Mouse (Mus musculus) layer of hippocampus, adult 8-10 months (tissue): ENCODE measurements around the gene Hist1h2bh. TPM values are rescaled to one million over a fixed set of nuclear protein-coding genes. Genes with fewer than 3 reads are reported as not detected.
A peak's percentile ranks its signal among the peaks of the same experiment; 100 is the strongest.
"Not testable (repeated sequence)": the region's sequence is repeated elsewhere in the genome, so short reads cannot be mapped to it uniquely, and the experiment has no call there.

ENCODE experiments used
- DNase-seq, 2 experiments: peaks; one replicate each; pipeline ENCODE4 v3.0.0; 2022; ENCODE audit warnings: low spot score in 2 of 2
- total RNA-seq, 4 experiments: library from RNA; stranded (reverse); gene quantifications; 2 replicates each; pipeline ENCODE4 v1.2.4; 2022

The Hist1h2bh gene
- total RNA-seq, 4 experiments from 2014 or later = 0.34 to 0.73 (median 0.61) TPM

DNA sequence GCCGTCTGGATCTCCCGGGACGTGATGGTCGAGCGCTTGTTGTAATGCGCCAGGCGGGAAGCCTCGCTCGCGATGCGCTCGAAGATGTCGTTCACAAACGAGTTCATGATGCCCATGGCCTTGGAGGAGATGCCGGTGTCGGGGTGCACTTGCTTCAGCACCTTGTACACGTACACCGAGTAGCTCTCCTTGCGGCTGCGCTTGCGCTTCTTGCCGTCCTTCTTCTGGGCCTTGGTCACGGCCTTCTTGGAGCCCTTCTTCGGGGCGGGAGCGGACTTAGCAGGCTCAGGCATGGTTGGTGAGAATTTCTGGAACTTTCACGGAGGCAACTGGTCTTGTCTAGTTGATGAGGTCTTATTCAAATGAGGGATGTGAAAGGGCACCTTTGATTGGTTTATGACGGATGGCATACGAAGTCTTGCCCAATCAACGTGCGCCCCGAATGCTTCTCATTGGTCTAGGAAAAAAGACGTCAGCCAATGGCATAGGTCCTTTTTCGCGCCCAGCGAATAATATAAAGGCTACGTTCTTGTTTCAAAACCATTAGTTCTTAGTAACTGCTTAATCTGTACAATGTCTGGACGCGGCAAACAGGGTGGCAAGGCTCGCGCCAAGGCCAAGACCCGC, 30.8 kb upstream of the Hist1h2bh start, which contains the start of the genes Hist1h2bf and Hist1h2ad:
Gene Hist1h2bf (minus strand): TSS at position 299 of the 627 bp plus-strand sequence.
Gene Hist1h2ad (plus strand): TSS at position 484 of the 627 bp plus-strand sequence.
- DNase-seq = peak; percentile 93 to 97

DNA sequence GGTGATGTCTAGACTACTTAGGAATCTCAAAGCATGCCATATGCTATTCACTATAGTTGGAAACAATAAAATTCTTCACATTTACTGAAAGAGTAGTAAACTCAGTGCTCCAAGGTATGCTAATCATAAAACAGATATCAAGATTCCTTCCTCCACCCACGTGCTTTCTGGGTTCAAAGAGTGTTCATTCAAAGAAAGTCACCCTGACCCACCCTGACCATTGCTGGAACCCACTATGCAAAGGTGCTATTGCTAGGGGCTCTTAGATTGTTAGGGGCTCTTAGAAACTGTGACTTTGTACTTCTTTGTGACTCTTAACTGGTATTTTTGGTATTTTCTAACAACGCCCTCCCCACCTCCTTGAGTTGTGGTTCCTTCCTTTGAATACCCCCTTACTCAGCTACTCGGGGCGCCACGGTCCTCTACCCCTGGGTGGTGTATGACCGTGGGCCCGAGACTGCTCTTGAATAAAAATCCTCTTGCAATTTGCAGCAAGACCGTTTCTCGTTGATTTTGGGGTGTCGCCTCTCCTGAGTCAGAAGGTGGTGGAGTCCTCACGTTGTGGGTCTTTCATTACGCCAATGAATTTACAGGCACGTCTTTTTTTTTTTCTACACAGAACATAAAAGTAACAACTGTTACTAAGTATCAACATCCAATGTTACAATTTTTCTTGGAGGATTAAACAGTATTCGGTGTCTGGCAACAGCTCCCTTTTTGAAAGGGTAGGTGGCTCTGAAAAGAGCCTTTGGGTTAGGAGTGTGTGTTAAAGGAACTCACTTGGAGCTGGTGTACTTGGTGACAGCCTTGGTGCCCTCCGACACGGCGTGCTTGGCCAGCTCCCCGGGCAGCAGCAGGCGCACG, 30.1 kb upstream of the Hist1h2bh start:
- not testable (repeated sequence) for DNase-seq

DNA sequence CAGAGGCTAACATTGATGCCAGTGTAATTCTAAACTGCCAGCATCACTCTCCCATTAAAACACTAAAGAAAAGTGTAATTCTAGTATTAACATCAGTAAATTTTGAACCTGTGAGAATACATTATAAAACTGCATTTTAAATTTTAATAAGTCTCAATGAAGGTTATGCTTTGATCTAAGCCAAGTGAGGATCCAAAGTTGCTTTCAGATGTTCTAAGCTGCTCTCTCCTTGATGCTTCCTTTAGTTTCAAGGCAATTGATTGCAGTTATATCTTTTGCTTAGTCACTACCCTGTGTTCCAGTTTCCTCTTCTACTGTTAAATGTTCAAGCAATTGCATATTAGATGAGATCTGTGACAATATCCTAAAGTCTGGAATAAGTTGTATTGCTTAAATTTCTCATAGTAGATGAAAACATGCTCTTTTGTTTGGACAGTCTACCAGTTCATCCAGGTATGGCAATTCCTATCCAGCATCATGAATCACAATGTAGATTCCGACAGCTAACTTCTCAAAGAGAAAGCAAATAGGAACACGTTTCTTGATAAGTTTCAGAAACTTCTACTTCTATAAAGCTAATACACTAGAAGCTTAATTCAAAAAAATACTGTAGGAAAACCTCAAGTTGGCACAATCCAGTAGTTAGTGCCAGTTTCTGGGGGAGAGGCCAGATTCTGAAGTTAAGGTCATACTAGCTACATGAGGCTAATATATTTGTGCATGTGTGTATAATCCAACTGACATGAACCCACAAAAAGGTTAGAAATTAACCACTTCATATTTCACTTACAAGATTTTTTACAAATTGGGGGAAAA, 29.2 kb upstream of the Hist1h2bh start:
- no peak for DNase-seq

DNA sequence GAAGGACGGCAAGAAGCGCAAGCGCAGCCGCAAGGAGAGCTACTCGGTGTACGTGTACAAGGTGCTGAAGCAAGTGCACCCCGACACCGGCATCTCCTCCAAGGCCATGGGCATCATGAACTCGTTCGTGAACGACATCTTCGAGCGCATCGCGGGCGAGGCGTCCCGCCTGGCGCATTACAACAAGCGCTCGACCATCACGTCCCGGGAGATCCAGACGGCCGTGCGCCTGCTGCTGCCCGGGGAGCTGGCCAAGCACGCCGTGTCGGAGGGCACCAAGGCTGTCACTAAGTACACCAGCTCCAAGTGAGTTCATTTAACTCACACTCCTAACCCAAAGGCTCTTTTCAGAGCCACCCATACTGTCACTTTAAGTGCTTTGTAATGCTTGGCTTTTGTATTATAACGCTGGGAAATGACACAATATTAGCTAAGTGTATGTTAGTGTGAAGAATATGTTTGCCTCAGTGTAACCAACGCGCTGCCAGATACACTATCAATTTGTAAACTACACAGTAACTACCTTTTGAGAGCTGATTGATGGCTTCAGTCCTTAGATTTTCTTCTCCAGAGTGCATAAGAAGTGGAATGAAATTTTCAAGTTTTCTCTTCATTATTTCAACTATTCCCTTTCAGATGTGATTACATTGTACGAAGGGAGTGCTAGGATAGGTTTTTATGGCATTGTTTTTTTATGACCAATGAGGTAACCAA, 28.5 kb upstream of the Hist1h2bh start:
- DNase-seq = not testable (repeated sequence)

DNA sequence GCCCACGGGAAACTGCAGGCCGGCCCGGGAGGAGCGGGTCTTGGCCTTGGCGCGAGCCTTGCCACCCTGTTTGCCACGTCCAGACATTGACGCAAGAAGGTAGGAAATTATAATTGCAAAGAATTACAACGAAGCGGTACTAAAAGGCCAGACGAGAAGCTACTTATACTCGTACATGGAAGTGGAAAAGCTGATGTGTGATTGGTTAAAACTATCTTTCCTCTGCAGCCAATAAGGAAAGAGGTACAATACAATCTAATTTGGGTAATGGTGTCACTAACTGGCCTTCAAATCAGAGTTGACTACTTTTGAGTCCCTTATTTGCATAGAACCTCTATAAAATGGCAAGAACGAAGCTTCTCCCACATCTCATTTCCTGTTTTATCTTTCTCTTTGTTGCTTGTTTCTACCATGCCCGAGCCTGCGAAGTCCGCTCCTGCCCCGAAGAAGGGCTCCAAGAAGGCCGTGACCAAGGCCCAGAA, 27.9 kb upstream of the Hist1h2bh start, which contains the start of the genes Hist1h2ae and Hist1h2bg:
Gene Hist1h2ae (minus strand): TSS at position 199 of the 482 bp plus-strand sequence.
Gene Hist1h2bg (plus strand): TSS at position 375 of the 482 bp plus-strand sequence.
- DNase-seq = peak; percentile 71 to 79

DNA sequence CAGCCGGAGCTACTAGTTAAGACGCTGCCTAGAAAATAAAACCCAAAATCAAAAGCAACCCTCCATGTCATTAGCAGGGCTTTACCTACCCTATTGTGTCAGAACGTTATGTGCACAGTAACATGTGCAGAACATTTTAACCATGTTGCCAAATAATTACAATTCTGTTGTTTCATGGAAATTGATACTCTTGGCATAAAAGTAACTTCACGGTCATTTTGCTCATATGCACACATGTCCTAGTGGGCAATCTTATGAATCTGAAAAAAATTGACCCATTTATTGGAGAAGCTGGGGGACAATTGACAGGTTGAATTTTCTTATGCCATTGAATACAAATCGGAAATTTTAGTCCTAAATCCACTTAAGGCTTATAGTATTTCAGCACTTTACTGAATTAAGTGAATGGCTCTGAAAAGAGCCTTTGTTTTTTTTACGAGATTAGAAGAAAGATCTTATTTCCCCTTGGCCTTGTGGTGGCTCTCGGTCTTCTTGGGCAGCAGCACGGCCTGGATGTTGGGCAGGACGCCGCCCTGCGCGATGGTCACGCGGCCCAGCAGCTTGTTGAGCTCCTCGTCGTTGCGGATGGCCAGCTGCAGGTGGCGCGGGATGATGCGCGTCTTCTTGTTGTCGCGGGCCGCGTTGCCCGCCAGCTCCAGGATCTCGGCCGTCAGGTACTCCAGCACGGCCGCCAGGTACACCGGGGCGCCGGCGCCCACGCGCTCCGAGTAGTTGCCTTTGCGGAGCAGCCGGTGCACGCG, 27.2 kb upstream of the Hist1h2bh start:
- not testable (repeated sequence) for DNase-seq

DNA sequence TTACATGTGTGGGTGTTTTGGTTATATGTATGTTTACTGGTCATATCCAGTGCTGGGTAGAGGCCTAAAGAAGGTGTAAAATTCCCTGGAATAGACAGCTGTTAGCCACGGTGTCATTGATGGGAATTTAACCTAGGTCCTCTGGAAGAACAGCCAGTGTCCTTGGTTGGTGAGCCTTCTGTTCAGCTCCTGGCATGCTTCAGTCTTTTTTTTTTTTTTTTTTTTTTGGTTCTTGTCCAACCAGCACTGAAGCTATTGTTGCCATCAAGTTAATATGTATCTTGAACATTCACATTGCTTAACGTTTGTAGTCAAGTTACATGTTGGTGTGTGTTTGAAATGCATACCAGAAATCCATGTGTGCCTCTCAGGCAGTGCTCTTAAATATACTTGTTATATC, 21.3 kb upstream of the Hist1h2bh start:
- DNase-seq = no peak

DNA sequence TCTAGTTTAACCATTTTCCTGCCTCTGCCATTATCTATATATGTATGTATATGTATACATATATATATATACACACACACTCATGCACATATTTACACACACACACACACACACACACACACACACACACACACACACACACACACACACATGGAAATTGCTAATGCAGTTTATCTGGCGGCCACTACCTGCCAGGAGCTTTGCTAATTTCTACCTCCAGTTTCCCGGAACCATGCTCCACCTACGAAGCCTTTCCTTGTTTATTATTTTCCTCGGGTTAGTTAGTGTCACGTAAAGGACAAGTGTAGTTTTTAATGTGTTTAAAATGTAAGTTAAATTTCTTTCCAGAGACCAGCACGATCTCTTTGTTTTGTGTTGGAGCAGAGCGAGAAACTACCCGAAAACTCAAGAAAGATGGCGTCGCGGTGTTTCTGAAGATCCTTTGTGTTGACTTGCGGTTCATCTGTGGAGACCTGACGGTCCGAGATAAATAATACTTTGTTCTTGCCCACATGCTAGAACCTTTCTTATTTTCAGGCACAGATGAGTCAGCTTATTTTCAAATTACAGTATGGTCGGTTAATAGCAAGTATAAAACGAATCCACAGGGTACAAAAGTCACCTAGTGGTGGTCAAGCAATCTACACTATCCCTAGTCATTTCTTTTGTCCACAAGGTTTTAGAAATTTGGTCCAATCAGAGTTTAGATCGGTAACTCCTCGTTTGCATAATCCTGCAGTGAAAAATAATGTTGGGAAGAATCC, 19.7 kb upstream of the Hist1h2bh start:
- peak in 1 of 2 experiments; percentile 29 for DNase-seq

DNA sequence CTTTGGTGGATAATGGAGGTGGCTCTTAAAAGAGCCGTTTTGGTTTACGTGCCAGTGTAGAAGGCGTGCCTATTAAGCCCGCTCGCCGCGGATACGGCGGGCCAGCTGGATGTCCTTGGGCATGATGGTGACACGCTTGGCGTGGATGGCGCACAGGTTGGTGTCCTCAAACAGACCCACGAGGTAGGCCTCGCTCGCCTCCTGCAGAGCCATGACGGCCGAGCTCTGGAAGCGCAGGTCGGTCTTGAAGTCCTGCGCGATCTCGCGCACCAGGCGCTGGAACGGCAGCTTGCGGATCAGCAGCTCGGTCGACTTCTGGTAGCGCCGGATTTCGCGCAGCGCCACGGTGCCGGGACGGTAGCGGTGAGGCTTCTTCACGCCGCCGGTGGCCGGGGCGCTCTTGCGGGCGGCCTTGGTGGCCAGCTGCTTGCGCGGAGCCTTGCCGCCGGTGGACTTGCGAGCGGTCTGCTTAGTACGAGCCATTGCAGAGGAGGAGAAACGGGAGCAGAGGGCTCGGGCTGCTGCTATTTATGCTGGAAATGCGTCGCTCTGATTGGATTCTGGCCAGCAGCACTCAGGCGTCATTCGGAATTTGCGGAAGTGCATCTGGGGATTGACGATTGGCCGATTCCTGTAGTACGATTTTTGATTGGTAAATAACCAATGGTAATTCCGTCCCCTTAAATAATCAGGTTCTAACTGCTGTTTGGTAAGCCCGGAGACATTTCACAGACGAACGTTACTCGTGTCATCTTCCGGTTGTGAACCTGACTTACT, 18.9 kb upstream of the Hist1h2bh start, which contains the start of gene Hist1h3e:
Gene Hist1h3e (minus strand): TSS at position 487 of the 777 bp plus-strand sequence.
- peak; percentile 95 for DNase-seq

DNA sequence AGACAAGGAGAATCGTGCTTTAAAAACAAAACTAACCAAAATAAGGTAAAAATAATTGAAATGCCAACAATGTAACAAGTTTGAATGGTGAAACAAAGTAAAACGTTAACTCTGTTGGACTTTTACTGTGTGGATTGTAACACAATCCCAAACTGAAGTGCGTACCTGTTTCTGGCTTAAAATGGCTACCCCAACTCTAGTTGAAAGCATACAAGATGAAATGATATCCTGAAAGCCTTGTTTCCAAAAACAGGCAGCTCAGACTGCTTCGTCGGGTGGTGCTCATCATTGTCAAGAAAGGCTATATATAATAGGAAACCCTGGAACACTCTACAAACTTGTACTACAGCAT, 18.3 kb upstream of the Hist1h2bh start:
- DNase-seq = not testable (repeated sequence)

DNA sequence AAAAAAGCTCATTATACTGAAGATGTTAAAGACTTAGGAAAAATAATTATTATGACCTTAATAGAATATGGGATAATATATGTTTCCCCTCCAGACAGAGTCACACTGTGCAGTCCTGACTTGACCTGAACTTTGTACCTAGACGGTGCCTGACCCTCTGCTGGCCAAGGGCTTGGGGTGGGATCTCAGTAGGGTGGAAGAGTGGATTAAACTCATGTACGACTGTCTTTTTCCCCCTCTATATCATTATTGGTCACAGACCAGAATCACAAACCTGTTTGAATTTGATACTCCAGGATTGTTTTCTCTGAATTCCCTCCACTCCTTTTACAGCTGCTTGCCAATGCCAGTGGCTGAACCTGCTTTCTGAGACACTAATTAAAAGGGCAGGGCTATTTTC, 17.5 kb upstream of the Hist1h2bh start:
- DNase-seq = not testable (repeated sequence)

DNA sequence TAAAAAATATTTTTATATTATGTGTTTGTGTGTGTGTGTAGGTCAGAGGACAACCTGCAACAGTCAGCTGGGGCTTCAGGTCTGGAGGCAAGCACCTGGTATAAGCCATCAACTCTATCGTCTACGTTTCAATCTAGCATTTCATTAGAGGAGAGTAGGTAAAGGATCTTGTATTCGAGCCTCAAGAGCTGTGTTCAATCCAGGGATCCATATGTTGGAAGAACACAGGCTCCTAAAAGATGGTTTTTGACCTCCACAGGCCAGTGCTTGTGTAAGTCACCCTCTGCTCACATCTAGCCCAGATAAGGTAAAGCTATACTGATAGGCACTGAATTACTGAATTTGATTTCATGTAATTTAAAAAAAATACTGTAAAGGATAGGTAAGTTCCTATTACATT, 13.7 kb upstream of the Hist1h2bh start:
- DNase-seq = no peak

DNA sequence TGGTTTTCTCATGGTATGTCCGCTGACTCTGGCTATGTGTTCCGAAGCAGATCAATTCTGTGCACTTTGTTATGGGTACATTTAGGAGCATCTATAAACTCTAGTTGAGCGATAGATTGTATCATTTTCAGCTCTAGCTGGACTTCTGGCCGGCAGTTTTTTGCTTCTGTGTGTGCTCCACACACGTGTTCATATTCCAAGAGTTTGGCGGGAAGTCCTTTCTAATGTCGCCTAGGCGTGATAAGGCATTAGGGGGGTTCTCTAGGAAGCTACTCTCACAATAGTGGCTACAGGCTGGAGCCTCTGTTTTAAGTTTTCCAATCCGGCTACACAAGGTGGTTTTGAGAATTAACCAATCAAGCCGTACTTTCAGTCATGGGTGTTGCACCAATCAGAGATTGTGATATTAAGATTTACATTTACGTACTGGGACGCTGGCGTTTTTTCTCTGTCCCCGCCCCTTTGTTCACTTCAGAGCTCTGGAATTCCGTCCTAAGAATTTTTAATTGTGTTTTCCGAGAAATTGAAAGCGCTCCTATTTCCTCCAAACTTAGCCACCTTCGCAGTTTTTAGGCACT, 12.7 kb upstream of the Hist1h2bh start:
- peak; percentile 71 to 79 for DNase-seq

DNA sequence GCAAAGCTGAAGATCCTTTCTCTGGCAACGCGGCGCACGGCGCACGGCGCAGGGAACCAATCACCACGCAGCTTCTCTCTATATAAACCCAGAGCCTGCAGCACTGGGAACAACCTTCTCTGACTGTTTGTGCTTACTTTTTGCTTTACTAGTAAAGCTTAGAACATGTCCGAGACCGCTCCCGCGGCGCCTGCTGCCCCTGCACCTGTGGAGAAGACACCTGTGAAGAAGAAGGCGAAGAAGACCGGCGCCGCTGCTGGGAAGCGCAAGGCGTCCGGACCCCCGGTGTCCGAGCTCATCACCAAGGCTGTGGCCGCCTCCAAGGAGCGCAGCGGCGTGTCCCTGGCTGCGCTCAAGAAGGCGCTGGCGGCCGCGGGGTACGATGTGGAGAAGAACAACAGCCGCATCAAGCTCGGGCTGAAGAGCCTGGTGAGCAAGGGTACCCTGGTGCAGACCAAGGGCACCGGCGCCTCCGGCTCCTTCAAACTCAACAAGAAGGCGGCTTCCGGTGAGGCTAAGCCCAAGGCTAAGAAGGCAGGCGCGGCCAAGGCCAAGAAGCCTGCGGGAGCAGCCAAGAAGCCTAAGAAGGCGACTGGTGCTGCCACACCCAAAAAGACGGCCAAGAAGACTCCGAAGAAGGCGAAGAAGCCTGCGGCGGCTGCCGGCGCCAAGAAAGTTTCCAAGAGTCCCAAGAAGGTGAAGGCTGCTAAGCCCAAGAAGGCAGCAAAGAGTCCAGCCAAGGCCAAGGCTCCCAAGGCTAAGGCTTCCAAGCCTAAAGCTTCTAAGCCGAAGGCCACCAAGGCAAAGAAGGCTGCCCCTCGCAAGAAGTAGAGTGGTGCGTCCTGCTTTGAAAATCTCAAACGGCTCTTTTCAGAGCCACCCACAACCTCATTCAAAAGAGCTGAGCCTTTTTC, 12.0 kb upstream of the Hist1h2bh start:
- peak; percentile 71 to 79 for DNase-seq

DNA sequence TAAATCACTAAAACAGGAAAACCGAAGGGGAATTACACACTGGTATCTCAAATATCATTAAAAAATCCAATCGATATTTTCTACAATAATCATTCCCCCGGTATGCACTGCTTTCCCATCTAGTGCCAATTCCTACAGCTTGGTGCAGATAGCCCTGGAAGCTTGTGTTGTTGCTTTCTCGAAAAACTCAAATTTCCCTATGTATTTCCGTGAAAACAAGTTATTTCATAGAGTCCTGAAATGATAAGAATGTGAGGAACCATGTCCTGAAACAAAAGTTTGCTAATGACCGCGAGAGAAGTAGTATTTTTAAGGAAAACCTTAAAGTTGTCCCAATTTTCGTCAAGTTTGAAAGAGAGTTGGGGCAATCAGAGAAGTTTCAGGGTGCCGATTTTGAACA, 11.2 kb upstream of the Hist1h2bh start:
- no peak for DNase-seq

DNA sequence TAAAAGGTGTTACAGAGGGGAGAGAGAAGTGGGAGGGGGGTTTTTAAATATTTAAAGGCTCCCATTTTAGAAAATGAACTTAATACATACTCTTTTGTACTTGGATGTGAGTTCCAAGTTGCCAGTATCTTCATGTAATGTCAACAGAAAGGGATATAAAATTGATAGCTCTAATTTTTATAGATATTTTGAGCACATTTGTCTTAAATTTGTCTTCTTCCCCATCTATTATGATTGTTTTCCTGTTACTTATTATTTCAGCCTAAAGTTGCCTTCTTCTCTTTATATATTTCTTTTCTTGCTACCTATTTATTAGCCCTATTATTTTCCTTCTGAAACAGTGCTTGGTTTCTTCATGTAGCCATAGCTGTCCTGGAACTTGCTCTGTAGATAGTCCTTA, 9.8 kb upstream of the Hist1h2bh start, which contains the start of gene Hist1h1d:
Gene Hist1h1d (plus strand): TSS at position 301 of the 400 bp plus-strand sequence.
- DNase-seq = no peak
